Mouse (Mus musculus) frontal cortex, adult (tissue): ENCODE data around the gene Slco2a1.

Source experiments
- ATAC-seq: cut with Nextera tagmentation; 2 replicates; pipeline ENCODE4 v1.9.2; 2017; ENCODE audit warnings: mild to moderate bottlenecking, moderate library complexity, mixed read lengths; ENCODE audit not compliant: low TSS enrichment

Gene Slco2a1

DNA sequence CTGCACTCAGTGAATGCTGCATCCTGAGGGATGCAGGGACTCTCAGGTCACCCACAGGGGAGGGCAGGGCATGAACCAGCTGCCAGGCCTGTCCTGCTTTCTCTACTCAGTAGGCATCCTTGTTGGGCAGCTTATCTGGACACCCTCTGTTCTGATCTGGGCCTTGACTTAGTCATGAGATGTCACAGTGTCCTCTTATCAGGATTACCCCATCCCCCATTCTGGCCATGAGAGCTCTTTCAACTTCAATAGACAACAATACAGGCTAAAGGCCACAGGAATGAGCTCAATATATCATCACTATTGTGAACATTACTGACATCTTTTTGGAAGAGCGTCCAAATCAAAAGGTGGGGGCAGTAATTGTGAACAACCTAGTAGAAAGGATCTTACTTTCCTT is 3.4 kb upstream of the Slco2a1 start:
- no peak for ATAC-seq

DNA sequence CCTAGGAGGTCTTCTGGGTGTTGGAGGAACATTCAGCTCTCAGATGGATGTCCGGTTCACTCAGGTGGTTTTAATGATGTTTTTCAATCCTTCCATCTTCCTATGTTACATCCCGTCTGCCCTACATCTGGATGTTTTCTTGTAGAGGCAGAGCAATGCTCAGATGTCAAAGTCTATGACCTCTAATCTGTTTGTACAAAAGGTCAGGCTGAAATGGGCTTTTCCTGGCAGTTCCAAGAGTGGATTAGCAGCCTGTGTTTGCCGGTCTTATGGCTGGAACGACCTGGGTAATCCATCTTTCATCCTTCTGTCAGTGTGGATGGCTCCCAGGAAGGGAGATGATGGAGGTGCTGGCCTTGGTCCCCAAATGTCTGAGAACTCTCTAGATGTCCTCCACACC is 2.6 kb upstream of the Slco2a1 start:
- no peak for ATAC-seq

DNA sequence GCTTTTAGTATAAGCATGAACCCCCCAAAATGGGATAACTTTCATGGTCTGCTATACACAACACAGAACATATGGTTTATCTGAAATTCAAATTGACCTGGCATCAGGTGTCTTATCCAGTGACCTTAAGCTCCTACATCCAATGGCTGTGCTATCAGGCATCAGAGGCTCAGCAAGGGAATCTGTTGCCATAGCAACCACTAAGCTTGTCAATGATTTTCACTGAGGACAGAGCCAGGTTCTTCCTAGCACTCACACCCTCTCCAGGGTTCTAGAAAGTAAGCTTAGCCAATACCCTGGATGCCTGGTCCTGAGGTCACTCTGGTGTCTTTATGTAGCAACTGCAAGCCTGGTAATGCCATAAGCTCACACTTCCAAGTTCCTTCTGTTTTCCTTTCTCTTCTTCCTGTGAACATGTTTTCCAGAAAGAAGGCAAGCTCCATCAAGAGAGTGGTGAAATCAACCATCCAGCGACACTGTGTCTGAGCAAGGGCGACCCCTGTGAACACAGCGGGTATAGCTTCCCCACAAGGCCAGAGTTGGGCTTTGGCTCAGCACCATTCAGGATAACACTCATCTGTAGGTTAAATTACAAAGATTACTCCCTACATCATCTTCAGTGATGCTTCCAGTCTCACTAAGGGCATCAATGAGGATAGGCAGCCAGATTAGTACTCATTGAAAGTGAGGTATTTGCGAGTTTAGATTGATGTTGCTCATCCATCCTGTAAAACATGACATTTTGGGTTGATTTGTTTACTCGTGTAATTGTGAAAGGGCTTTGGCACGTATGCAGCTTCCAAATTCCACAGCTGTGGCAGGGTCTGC is 2.0 kb downstream of the Slco2a1 start:
- no peak for ATAC-seq

DNA sequence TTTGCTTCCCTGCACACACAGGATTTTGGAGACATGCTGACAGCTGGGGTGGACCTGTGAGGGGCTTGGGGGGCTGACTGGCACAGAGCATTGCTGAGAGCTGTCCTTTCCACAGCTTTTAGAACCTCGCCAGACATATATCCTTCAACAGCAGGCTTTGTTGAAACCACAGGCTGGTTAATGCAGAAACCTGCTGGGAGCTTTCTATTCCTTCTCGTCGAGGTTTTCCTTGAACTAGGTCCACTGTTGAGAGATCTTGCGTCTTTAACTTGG is 2.6 kb downstream of the Slco2a1 start:
- no peak for ATAC-seq

DNA sequence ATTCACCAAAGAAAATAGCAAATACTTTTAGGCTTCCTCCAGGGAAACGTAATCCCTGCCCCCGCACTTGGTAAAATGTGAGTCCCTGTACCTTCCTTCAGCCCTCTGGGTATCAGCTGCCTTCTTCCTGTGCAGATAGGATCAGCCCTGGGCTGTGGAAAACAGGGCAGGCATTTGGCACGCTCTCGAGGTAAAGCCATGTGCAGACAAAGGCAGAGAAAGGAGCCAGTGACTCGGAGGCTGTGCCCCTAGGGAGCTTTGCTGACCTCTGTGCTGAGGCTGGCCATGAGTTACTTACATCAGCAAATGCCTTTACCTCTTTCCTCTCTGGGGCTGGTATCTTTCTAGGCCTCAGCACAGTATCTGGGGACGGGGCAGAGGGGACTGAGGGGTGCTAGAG is 4.4 kb downstream of the Slco2a1 start:
- no peak for ATAC-seq

DNA sequence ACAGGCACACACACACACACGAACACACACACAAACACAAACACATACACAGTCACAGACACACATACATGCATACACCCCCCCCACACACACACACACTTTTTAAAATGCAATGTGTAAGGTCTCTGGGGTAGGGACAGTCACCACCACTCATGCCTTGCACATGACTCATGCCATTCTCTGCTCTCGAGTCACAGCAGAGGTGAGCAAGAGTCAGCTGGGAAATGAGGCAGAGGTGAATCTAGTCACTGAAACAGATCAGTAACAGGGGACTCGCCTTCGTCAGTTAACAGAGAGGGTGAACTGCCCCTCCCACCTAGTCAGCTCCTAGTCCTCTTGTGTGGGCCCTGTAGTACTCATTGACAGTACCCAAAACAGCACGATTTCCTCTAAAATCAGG is 5.3 kb downstream of the Slco2a1 start:
- no peak for ATAC-seq

DNA sequence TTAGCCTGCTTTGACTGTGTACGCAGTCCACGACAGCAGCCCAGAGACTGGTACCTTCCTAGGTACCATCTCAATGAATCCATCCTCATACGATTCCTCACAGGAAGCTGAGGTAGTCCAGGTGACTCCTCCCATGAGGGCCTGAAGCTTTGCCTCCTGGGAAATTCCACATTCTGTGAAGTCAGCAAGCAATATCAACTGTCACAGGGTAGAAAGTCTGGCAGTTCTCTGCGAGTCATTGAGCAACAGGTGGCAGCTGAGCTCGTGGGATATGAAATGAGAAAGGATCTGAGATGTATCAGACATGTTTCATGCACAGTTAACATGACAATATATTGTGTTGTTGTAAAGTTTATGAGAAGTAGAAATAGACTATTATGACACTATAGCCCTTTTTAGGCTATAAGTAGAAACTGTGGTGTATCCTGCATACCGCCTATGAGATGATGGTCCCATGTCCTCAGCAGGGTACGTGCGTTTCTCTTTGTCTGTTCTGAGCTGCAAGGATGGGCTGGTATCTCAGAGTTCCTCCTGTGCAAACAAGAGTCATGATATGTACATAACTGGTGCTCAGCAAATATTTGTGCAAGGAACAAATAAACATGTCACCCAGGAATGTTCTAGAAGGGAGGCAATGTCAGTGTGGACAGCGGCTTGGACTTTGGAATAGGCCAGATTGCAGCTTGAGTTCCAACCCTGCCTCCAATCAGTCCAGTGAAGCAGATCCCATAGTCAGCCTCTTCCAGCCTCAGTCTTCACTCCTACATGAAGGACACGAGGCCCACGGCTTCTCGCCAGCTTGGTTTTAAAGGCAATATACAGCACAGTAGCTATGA is 7.5 kb downstream of the Slco2a1 start:
- no peak for ATAC-seq

DNA sequence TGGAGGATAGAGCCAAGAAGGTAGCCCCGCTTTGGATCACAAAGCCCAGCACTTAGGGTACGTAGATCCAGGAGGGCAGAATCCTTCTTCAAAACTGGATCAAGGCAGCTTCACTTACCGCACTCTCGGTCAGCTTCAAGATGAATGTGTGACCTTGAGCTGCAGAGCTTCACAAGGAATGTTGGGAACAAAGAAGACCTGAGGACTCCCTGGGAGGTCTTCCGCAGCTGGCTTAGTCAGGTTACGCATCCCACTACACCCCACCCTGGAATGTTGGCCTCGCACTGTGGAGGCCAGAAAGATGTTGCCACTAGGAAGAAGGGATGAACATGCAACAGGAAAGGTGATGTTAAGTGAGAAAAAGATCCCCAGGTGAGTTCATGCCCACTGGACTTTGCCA is 11.9 kb downstream of the Slco2a1 start:
- ATAC-seq, result no peak

DNA sequence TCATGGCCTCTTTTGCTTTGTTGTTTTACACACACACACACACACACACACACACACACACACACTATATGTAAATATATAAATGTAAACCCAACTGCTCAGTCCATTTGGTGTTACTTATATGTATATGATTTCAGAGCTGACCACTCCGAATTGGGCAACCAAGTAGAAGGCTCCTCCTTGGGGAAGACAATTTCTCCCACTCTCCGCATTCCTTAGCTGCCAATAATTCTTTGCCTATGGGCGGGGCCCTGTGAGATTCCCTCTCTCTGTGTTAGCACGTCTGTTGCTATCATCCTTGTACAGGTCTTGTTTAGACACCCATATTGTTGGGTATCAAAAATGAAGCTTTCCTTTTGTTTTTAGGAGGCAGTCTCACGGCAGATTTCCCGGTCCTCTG is 15.8 kb downstream of the Slco2a1 start:
- ATAC-seq, result no peak

DNA sequence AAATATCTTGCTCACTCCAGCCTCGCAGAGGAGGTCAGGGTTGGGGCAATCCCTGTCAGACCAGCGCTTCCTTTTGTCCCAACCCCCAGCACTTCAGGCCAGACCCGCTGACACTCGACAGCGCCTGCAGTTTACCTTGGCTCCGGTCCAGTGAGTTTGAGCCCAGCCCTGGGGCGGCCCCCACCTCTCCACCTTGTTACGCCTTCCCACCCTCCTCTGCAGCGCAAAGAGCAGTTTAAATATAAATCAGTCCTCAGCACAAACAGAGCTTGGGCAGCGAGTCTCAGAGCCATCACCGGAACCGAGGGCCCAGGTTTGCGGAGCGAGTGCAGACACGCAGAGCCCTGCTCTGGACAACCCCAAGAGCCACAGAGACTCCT is 19.2 kb downstream of the Slco2a1 start:
- peak; percentile 45; the same call in 1 of the 2 replicates for ATAC-seq

DNA sequence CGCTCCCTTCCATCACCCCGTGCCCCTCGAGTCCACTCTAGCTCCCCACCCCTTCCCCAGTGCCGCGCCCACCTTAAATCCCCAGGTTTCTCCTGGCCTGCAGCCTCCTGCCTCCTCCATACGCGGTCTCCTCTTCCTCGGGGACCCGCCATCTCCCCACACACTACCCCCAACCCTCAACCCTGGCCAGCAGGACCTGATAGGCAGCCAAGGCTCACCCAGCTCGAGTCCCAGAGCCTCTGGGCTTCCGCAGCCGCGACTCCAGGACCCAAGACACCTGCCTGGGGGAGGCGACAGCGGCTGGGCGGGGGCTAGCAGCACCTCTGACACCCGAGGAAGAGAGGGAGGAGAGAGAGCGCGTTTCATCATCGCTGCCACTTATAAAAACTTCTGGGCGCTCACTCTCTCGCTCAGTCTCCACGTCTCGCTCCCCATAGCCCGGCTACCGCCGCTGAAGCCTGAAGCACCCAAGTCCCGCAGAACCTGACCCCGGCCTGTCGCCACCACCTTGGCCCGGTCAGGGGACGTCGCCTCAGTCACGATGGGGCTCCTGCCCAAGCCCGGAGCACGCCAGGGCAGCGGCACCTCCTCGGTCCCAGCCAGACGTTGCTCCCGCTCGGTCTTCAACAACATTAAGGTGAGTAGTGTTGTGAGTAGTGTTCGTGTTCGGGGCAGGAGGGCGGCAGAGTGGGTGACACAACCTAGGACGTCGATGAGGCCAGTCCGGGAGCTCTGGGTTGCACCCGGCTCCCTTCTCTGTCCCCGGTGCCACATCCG is 19.8 kb downstream of the Slco2a1 start:
- peak; percentile 58; the same call in 1 of the 2 replicates for ATAC-seq

DNA sequence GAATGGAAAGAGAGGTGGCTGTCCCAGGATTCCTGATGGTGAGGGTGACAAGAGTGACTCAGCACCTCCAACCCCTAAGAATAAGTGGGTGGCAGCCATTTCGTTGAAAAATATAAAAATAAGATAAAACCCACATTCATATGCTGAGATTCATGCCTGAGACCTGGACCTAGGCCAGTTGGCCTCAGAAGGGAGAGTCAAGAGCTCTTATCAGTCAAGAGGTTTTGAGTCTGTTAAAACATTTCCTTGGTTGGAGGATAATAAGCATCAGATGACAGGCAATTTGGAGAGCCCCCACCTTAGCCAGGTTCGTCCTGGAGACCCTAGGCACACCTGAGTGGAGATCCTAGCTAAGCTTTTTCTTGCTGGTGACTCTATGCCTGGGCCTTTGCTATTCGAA is 21.6 kb downstream of the Slco2a1 start:
- no peak for ATAC-seq

DNA sequence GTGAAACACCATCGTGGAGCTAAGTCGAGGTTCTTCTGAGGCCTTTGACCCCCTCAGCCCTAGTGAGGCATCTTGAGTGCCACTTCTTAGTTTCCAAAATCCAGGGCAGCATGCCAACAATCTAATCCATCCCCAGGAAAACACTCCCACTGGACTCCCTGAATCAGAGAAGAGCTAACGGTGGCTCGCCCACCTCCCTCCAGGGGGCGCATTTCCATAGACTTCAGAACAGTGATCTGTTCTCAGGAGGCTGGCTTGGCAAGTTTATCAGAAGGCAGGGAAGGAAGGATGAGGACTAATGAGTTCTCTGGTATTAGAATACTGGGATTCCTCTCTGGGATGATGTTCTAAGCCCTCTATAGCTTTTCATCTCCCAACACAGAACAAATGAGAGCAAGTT is 24.9 kb downstream of the Slco2a1 start:
- ATAC-seq, result peak; percentile 81

DNA sequence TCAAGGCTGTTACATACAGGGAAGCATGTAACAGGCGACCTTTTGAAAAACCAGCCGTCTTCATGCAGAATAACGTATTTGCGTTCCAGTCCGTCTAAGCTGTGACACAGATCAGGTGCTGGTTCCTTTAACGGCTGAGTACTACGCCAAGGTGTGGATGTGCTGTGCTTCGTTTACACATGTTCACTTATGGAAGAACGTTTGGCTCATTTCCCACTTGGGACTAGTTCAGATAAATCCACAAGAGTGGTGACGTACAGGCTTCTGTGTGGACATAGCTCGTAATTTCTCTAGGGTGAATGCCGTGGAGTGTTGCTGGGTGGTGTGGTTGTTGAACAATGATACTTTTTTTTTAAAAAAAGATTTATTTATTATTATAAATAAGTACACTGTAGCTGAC is 26.2 kb downstream of the Slco2a1 start:
- no peak for ATAC-seq

DNA sequence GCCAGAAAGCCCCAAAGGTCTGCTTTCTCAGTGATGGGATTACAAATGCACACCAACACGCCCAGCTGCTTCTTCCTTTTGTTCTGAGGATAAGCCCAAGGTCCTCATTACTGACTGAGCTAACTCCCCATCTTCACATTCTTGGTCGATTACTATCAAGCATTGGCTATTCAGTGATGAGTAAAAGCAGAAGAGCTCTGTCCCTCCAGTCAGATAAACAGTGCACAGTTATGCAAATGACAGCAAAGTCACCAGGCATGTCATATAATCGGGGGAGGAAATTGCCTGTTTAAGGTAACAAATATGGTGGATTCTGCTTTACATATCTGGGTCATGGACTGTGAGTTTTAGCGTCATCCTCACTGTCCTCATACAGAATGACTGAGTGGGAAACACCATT is 35.6 kb downstream of the Slco2a1 start:
- no peak for ATAC-seq

DNA sequence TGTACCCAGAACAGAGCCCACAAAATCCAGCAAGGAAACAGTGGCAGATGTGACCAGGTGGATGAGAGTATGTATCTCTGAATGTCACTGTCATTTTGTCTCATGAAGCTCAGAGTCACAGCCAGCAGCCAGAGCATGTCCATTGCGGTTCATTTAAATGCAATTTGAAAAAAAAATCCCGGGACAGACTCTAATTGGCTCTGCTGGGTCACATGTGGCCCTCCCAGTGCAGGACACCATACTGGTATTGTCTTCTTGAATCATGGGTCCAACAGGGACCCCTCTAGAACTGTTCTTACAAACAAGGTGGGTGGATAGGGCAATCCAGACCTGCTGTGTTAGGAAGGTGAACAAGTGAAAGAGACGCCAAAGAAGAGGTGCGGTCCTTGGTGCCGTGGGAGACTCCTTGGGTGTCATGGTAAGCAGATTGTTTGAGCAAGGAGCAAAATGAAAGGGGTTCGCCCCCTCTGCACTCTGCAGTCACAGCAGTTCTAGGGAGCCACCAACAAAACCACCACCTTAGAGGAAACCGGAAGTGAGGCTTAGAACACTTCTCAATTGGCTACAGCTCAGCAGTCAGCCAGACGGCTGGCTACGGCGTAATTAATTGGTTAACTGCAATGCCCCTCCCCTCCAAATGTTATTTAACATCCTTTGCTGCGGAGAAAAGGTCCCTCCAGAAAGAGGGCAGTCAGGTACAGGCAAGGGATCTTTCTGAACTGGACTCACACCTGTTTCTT is 38.8 kb downstream of the Slco2a1 start:
- no peak for ATAC-seq

DNA sequence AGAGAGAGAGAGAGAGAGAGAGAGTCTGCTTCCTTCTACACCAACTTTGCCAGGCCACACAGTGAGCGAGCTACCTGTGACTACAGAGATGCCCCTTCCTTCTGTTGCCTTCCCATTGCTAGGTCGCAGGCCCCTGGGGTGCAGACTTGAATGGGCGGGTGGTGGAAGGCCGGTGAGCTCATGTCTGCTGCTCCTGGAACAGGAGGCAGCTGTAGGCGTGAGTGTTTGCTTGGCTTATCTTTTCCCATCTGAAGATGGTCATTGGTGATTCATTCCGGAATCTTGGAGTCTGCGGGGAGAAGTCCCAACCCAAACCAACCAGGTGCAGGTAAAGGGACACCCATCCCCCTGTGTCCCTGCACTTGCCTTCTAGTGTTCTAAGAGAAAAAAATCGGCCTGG is 40.5 kb downstream of the Slco2a1 start:
- no peak for ATAC-seq

DNA sequence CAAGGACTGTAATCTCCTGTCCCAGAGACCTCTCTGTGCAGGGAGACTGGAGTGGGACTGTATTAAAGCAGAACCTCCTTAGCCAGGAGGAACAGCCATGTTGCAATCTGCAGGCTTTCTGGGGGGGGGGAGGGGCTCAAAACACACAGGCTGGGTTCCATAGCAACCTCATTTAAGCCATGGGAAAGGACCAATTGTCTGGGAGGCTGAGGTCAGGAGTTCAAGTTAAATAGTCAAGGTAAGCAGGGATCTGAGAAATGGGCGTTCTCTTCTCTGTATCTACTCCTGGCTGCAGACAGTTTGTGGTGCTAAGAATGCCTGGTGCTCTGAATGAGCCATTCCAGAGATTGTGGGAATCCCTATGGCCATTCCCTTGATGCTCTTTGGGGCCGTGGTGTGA is 41.5 kb downstream of the Slco2a1 start:
- no peak for ATAC-seq

DNA sequence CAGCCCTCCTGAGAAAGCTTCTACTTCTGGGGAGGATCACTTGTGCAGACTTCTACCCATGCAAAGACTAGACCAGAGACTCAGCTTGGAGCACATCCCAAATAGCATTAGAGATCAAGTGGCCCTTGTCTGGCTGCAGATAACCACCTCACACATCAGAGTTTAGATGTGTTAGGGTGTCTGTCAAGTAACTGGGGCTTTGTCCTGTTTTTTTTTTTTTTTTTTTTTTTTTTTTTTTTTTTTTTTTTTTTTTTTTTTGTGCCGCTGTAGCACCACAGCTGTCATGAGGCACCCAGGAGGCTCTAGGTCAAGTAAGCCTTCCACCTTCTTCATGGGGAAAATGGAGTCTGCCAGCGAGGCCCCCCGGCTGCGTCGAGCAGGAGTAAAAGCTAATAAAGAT is 42.7 kb downstream of the Slco2a1 start:
- ATAC-seq, result no peak

DNA sequence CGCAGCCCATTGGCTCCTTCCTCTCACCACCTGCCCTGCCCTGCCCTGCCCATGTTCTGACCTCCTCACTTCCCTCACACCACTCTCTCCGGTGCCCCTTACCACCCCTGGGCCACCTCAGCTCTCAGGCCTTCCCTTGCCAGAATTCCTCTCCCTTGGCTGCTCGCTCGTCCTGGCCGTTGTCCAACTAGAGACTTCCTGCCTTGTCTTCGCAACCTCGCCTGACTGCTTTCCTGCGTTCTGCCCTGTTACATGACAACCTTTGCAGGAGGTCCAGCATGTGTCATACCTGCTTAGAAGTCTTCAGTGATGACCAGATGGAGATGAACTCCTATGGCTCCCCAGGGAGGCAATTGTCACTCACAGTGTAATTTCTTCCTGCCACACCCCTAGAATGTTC is 43.7 kb downstream of the Slco2a1 start:
- ATAC-seq, result no peak

DNA sequence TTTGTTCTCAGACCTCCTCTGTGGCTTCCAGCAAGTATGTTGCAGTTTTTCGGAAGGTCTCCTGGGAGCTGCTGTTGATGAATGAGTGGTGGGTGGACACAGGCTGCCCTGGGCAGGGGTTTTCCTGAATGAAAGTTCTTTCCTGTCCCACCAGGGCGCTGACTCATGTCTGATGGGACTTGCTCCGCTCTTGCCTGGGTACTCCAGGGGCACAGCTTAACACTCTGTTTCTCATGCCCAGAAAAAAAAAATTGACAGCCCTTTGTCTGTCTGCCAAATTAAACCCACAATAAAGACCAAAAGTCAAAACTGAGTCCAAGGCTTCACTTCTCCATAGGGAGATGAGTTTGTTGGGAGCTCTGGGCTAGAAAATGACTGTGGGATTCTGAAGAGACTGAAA is 44.9 kb downstream of the Slco2a1 start:
- ATAC-seq, result no peak

DNA sequence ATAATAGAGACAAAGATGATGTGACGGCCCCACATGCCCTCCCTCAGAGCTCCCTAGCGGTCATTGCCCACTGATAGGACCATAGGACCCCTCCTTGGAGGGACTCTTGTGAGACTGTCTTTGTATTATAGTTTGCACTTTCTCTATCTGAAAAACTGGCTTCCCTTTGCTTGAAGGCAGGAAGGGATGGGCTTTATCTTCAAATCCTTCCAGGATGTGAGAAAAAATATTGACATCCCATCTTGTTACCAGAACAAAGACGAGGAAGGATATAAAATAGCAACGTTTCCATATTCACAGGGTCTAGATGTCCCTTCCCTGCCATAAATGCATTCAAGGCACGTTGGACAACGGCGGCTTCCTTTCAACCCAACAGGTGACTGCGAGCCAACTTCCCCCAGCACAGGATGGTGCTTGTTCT is 48.5 kb downstream of the Slco2a1 start:
- ATAC-seq, result no peak
